Mouse (Mus musculus): ENCODE measurements around the gene Usp16.

DNA sequence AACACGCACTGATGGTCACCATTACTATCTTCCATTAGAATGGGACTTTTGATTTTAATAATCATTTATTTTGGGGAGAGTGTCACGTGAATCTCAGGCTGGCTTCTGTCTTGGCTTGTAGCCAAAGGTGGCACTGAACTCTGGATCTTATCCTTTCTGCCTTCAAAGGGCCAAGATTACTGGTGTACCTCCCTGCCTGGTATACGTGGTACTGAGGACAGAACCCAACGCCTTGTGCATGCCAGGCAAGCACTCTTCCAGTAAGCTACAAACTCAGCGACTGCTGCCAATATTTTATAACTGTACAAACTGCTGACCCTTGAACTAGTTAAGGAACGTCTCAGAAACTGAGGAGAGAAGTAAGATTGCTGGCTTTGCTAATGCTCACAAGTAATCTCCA, 19.6 kb upstream of the Usp16 start:
- TF ChIP-seq CTCF (IDR thresholded peaks at IDR 0.05; ENCODE audit: low read depth, low read length) (no peak), POLR2A (IDR thresholded peaks at IDR 0.05; ENCODE audit: extremely low read depth, insufficient read depth, low read length) (no peak)

All from liver, adult 2 months (tissue).